Mouse (Mus musculus) CH12.LX (cell line): Measurements from ENCODE around the gene Dnah1.

Experiments
- CHD1 ChIP-seq: IDR thresholded peaks from 2 replicates; pipeline ENCODE4 v1.6.1; 2012; ENCODE audit warnings: low read depth, low read length, improper control_type of control experiment, inconsistent platforms
- EP300 ChIP-seq: IDR thresholded peaks from 2 replicates; pipeline ENCODE4 v1.6.1; 2011; ENCODE audit warnings: low read length, improper control_type of control experiment
- MAFK ChIP-seq: IDR thresholded peaks from 2 replicates; pipeline ENCODE4 v1.6.1; 2011; ENCODE audit warnings: low read length, improper control_type of control experiment; ENCODE audit not compliant: insufficient replicate concordance
- POLR2A ChIP-seq: IDR thresholded peaks from 2 replicates; pipeline ENCODE4 v1.6.1; 2011; ENCODE audit warnings: low read depth, mild to moderate bottlenecking, improper control_type of control experiment, low read length
- POLR2AphosphoS2 ChIP-seq: IDR thresholded peaks from 2 replicates; pipeline ENCODE4 v1.6.1; 2011; ENCODE audit warnings: low read depth, low read length, improper control_type of control experiment
- TCF12 ChIP-seq: IDR thresholded peaks from 2 replicates; pipeline ENCODE4 v1.6.1; 2014; ENCODE audit warnings: low read depth, mild to moderate bottlenecking, inconsistent platforms, low read length, improper control_type of control experiment
- ZNF384 ChIP-seq: IDR thresholded peaks from 2 replicates; pipeline ENCODE4 v1.6.1; 2012; ENCODE audit warnings: low read depth, low read length, improper control_type of control experiment, inconsistent platforms

- TF ChIP-seq MAFK = no peak
- TF ChIP-seq POLR2A = no peak
- no peak for TF ChIP-seq CHD1
- TF ChIP-seq TCF12 = no peak
- no peak for TF ChIP-seq POLR2AphosphoS2
- TF ChIP-seq ZNF384 = no peak
- TF ChIP-seq EP300 = no peak
Observed at GRCm38 (mm10) chr14:31330957-31331356, 7.3 kb upstream of the Dnah1 start.
